Comparison of ENCODE assay signal across 8 mouse cellular contexts in genomic region chr11:74610545-74611176, GRCm38 (mm10). TPM values are rescaled to one million over a fixed set of nuclear protein-coding genes. Genes with fewer than 3 reads are reported as not detected.
DNase-seq lines count a peak whose midpoint lies in the region; ATAC-seq lines count a peak whose summit lies in the region.

TSS of gene Rap1gap2 (minus strand) at chr11:74610915.

- 1% methylated on average over 50 of the region's 50 CpGs for WGBS in kidney, embryonic 15.5 days
- WGBS in forebrain, embryonic 14.5 days: 2% methylated on average over 49 of the region's 50 CpGs
- WGBS in intestine, embryonic 15.5 days: 1% methylated on average over 50 of the region's 50 CpGs
- 4% methylated on average over 50 of the region's 50 CpGs for WGBS in liver, embryonic 15.5 days (ENCODE audit: insufficient replicate concordance)
- WGBS in stomach, embryonic 15.5 days: 2% methylated on average over 50 of the region's 50 CpGs

- H3K27me3 ChIP-seq in kidney, embryonic 15.5 days: peaks cover 78% of the 10 kb centered on the region
- H3K27me3 ChIP-seq in forebrain, embryonic 14.5 days (replicated peaks; ENCODE audit: control insufficient read depth, insufficient read depth, low read length): peaks cover 32% of the 10 kb centered on the region
- H3K27me3 ChIP-seq in intestine, embryonic 15.5 days (replicated peaks): peaks cover 28% of the 10 kb centered on the region
- peaks cover 91% of the 10 kb centered on the region for H3K27me3 ChIP-seq in liver, embryonic 15.5 days
- peaks cover 31% of the 10 kb centered on the region for H3K27me3 ChIP-seq in stomach, embryonic 15.5 days (replicated peaks)

- DNase-seq in kidney, adult 8-10 months: no peak
- DNase-seq in adrenal gland, postnatal 25 days: peak; percentile 55
- peak; percentile 22 for DNase-seq in forebrain, embryonic 14.5 days (ENCODE audit: low spot score)
- DNase-seq in T-cell, adult 2 months (ENCODE audit: low spot score): no peak

- peak within 1 kb of the TSS; percentile 66 for H3K4me2 ChIP-seq in kidney, embryonic 15.5 days
- H3K4me2 ChIP-seq in forebrain, embryonic 14.5 days (ENCODE audit: low read length): peak within 1 kb of the TSS; percentile 68
- H3K4me2 ChIP-seq in intestine, embryonic 15.5 days (replicated peaks): peak within 1 kb of the TSS; percentile 76
- peak within 1 kb of the TSS; percentile 63 for H3K4me2 ChIP-seq in liver, embryonic 15.5 days
- peak within 1 kb of the TSS; percentile 67 for H3K4me2 ChIP-seq in stomach, embryonic 15.5 days

- no peaks in the 10 kb centered on the region for H3K9me3 ChIP-seq in kidney, embryonic 15.5 days (replicated peaks)
- H3K9me3 ChIP-seq in forebrain, embryonic 14.5 days (replicated peaks; ENCODE audit: control insufficient read depth, low read length): no peaks in the 10 kb centered on the region
- H3K9me3 ChIP-seq in intestine, embryonic 15.5 days: no peaks in the 10 kb centered on the region
- no peaks in the 10 kb centered on the region for H3K9me3 ChIP-seq in liver, embryonic 15.5 days (replicated peaks)
- no peaks in the 10 kb centered on the region for H3K9me3 ChIP-seq in stomach, embryonic 15.5 days

- no peak within 1 kb of the TSS for H3K27ac ChIP-seq in kidney, embryonic 15.5 days
- no peak within 1 kb of the TSS for H3K27ac ChIP-seq in forebrain, embryonic 14.5 days (ENCODE audit: low read depth, low read length)
- H3K27ac ChIP-seq in intestine, embryonic 15.5 days: no peak within 1 kb of the TSS
- no peak within 1 kb of the TSS for H3K27ac ChIP-seq in liver, embryonic 15.5 days (replicated peaks)
- H3K27ac ChIP-seq in stomach, embryonic 15.5 days: no peak within 1 kb of the TSS

- no peaks in the 10 kb centered on the region for H3K36me3 ChIP-seq in kidney, embryonic 15.5 days
- no peaks in the 10 kb centered on the region for H3K36me3 ChIP-seq in forebrain, embryonic 14.5 days (ENCODE audit: control insufficient read depth, insufficient read depth, low read length)
- H3K36me3 ChIP-seq in intestine, embryonic 15.5 days: no peaks in the 10 kb centered on the region
- no peaks in the 10 kb centered on the region for H3K36me3 ChIP-seq in liver, embryonic 15.5 days (replicated peaks)
- no peaks in the 10 kb centered on the region for H3K36me3 ChIP-seq in stomach, embryonic 15.5 days

- ATAC-seq in kidney, embryonic 15.5 days (replicated peaks; ENCODE audit: low FRiP score): no peak
- ATAC-seq in forebrain, embryonic 14.5 days: no peak
- ATAC-seq in intestine, embryonic 15.5 days: no peak
- ATAC-seq in liver, embryonic 15.5 days (ENCODE audit: insufficient read depth): no peak
- peak; percentile 35; the same call in 1 of the 2 replicates for ATAC-seq in stomach, embryonic 15.5 days (ENCODE audit: insufficient read depth, low FRiP score, low read depth)

- H3K9ac ChIP-seq in kidney, embryonic 15.5 days: peak within 1 kb of the TSS; percentile 7; the same call in 1 of the 2 replicates
- peak within 1 kb of the TSS; percentile 5 for H3K9ac ChIP-seq in forebrain, embryonic 14.5 days (ENCODE audit: low read length)
- H3K9ac ChIP-seq in intestine, embryonic 15.5 days: no peak within 1 kb of the TSS
- H3K9ac ChIP-seq in liver, embryonic 15.5 days: no peak within 1 kb of the TSS
- H3K9ac ChIP-seq in stomach, embryonic 15.5 days: no peak within 1 kb of the TSS

- peaks cover 9% of the 10 kb centered on the region for H3K4me1 ChIP-seq in kidney, embryonic 15.5 days
- H3K4me1 ChIP-seq in forebrain, embryonic 14.5 days (ENCODE audit: control insufficient read depth, insufficient read depth, low read length): no peaks in the 10 kb centered on the region
- peaks cover 8% of the 10 kb centered on the region; the same call in 1 of the 2 replicates for H3K4me1 ChIP-seq in intestine, embryonic 15.5 days (replicated peaks)
- peaks cover 12% of the 10 kb centered on the region for H3K4me1 ChIP-seq in liver, embryonic 15.5 days (replicated peaks)
- H3K4me1 ChIP-seq in stomach, embryonic 15.5 days: peaks cover 8% of the 10 kb centered on the region; the same call in 1 of the 2 replicates

- H3K4me3 ChIP-seq in kidney, embryonic 15.5 days (replicated peaks): peak within 1 kb of the TSS; percentile 40
- H3K4me3 ChIP-seq in forebrain, embryonic 14.5 days (ENCODE audit: low read depth, low read length): peak within 1 kb of the TSS; percentile 36
- peak within 1 kb of the TSS; percentile 38 for H3K4me3 ChIP-seq in intestine, embryonic 15.5 days (replicated peaks)
- peak within 1 kb of the TSS; percentile 36 for H3K4me3 ChIP-seq in liver, embryonic 15.5 days (replicated peaks)
- H3K4me3 ChIP-seq in stomach, embryonic 15.5 days (replicated peaks): peak within 1 kb of the TSS; percentile 37

RNA-seq across cellular contexts. Expression of gene Rap1gap2, which starts in this region (rescaled TPM):
- polyA plus RNA-seq in kidney, embryonic 15.5 days (2015; fragmentation: Nextera tagmentation; extraction: Ambion mirVana): 5.8 and 6.4 TPM in 2 replicates
- total RNA-seq in adrenal gland, postnatal 25 days (2021): 5.9 and 11.5 TPM in 2 replicates
- 5.1 and 6.0 TPM in 2 replicates for polyA plus RNA-seq in forebrain, embryonic 14.5 days (2014; fragmentation: Nextera tagmentation; extraction: Ambion mirVana)
- 12.1 and 12.4 TPM in 2 replicates for polyA plus RNA-seq in intestine, embryonic 15.5 days (2015; fragmentation: Nextera tagmentation; extraction: Ambion mirVana)
- polyA plus RNA-seq in liver, embryonic 15.5 days (2015; fragmentation: Nextera tagmentation; extraction: Ambion mirVana): 0.76 and 0.81 TPM in 2 replicates
- polyA plus RNA-seq in stomach, embryonic 15.5 days (2015; fragmentation: Nextera tagmentation; extraction: Ambion mirVana): 13.1 and 21.2 TPM in 2 replicates

Comparison
In these comparisons a context has a peak if more than half of its experiments do, and no peak if none do; other contexts are left out.
1. H3K9ac ChIP-seq: peak in kidney, embryonic 15.5 days (single experiment) and forebrain, embryonic 14.5 days (single experiment); none in intestine, embryonic 15.5 days (single experiment), liver, embryonic 15.5 days (single experiment) and stomach, embryonic 15.5 days (single experiment).
2. DNase-seq: peak in adrenal gland, postnatal 25 days (single experiment) and forebrain, embryonic 14.5 days (single experiment); none in kidney, adult 8-10 months (0 of 2) and T-cell, adult 2 months (single experiment).
3. Peak in every context shown above with its lines, with median percentiles within 50 percentile points of each other: H3K4me2 ChIP-seq and H3K4me3 ChIP-seq.